Mouse (Mus musculus) E14TG2a.4 (cell line): ENCODE measurements around the gene Gm42715.

Experiments
- H3K27me3 ChIP-seq: 2 replicates; pipeline ENCODE4 v1.6.1; 2014; ENCODE audit warnings: low read length, control low read depth; ENCODE audit not compliant: insufficient read depth
- H3K36me3 ChIP-seq: 2 replicates; pipeline ENCODE4 v1.6.1; 2014; ENCODE audit warnings: low read length, control low read depth; ENCODE audit not compliant: insufficient read depth
- H3K4me1 ChIP-seq: replicated peaks from 2 replicates; pipeline ENCODE4 v1.6.1; 2014; ENCODE audit warnings: low read depth, low read length, control low read depth
- H3K4me3 ChIP-seq: replicated peaks from 2 replicates; pipeline ENCODE4 v1.5.1; 2014; ENCODE audit warnings: mild to moderate bottlenecking, low read length
- H3K9me3 ChIP-seq: 2 replicates; pipeline ENCODE4 v1.6.1; 2014; ENCODE audit warnings: low read length, control low read depth
- CTCF ChIP-seq: conservative IDR thresholded peaks from 2 replicates; pipeline ENCODE4 v1.5.1; 2014; ENCODE audit warnings: low read length
- NANOG ChIP-seq: IDR thresholded peaks from 2 replicates; pipeline ENCODE4 v1.6.1; 2014; ENCODE audit warnings: borderline replicate concordance, low read length, mixed read lengths
- POU5F1 ChIP-seq: IDR thresholded peaks from 2 replicates; pipeline ENCODE4 v1.6.1; 2014; ENCODE audit warnings: low read length, borderline replicate concordance

Gene Gm42715

GRCm38 (mm10) chr7:127519284-127519683 is at the start of gene Gm42715:
TSS of gene Gm42715 (plus strand) at chr7:127519584.
- Histone ChIP-seq H3K27me3 (no peaks in the 10 kb centered on the region), H3K4me1 (peaks cover 37% of the 10 kb centered on the region), H3K9me3 (no peaks in the 10 kb centered on the region), H3K36me3 (peaks cover 99% of the 10 kb centered on the region), H3K4me3 (no peak within 1 kb of the TSS)
- TF ChIP-seq POU5F1 (no peak), CTCF (no peak)

DNA sequence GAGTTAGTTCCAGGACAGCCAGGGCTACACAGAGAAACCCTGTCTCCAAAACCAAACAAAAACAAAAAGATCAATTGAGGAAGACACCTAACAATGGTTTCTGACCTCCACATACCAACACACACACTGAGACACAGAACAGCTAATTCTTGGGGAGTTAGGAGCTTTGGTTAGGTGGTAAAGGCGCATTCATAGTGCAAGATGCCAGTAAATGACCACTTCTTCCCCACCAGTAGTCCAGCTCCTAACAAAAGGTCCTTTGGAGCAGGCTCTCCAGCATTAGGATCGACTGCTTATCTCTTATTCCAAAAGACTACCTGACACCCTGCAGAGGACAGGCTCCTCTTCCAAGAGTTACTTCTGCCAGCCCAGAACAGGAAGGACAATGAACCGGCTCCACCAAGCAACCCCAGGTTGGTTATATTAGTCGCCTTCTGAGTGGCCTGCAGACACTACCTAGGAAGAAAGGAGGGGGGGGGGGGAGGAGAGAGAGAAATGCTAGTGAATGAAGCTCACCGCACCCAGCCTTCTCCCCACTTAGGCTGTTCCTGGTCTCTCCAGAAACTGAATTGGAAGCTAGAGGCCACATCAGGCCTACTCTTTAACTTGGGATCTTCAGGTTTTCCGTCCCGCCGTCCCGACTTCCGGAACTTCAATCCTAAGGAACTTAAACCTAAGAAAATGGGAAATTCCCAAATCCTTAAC is 49.2 kb upstream of the Gm42715 start:
- Histone ChIP-seq H3K36me3 (peaks cover 41% of the 10 kb centered on the region), H3K4me3 (peak overlapping the region; percentile 95), H3K4me1 (peaks cover 38% of the 10 kb centered on the region), H3K27me3 (no peaks in the 10 kb centered on the region), H3K9me3 (peaks cover 53% of the 10 kb centered on the region)
- TF ChIP-seq POU5F1 (no peak), NANOG (no peak), CTCF (no peak)

DNA sequence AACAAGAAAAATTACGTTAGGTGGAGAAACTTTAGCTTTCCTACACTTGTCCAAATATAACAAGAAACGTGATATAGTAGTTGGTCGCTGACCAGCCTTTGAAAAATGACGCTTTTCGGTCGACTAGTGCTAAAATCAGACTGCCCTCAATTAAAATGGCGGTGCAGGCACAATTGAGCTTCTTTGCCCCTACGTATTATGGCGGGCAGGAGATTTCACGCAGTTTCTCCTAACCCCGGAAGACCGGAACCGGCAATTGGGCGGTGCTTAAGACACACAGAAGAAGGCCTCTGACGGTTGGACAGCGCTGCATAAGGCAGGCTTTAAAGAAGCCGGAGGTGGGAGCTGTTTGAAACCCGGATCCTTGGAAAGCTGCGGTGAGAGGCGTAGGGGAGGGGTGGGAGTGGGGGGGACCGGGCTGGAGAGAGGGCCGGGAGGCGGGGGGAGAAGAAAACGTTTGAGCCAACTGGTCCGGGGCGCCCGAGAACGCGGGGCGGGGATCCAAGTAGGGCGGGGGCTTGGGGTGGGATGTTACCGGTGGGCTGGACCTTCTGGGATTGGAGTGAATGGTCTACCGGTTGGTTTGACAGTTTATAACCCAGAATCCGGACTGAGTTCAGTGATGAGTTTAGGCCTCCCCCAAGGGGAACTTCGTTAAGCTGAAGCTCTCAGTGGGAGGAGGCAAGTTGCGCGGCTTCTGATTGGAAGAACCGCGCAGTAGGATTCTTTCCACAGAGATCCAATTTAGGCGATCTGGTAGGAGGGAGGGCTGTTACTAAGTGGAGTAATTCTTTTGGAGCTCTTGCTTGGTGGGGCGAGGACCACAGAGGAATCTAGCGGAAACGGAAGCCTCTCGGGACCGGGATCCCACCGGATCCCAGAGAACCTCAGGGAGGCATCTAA is 48.4 kb upstream of the Gm42715 start:
- Histone ChIP-seq H3K4me3 (peak overlapping the region; percentile 95), H3K9me3 (peaks cover 44% of the 10 kb centered on the region), H3K36me3 (peaks cover 46% of the 10 kb centered on the region), H3K4me1 (peaks cover 45% of the 10 kb centered on the region), H3K27me3 (no peaks in the 10 kb centered on the region)
- TF ChIP-seq CTCF = no peak
- TF ChIP-seq NANOG = no peak
- no peak for TF ChIP-seq POU5F1

DNA sequence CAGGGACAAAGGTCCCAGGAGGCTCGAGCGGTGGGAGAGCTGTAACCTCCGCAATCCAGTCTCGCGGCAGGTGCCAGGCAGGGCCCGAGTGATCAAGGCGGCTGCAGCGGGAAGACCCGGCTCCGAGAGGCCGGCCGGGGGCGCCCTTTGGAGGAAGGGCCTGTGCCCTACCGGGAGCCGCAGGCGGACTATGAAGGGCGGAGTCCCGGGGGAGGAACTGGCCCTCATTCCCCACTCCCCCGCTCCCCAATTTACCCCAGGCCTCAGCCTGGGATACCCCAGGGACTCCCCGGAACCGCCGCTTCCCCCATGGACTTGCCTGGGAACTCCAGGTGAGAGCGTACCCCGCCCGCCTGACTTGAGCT is 47.8 kb upstream of the Gm42715 start:
- peaks cover 51% of the 10 kb centered on the region for H3K4me1 ChIP-seq
- H3K36me3 ChIP-seq = peaks cover 48% of the 10 kb centered on the region
- H3K4me3 ChIP-seq = peak overlapping the region; percentile 95
- no peaks in the 10 kb centered on the region for H3K27me3 ChIP-seq
- TF ChIP-seq NANOG = no peak
- no peak for TF ChIP-seq POU5F1
- no peak for TF ChIP-seq CTCF
- peaks cover 38% of the 10 kb centered on the region for H3K9me3 ChIP-seq

DNA sequence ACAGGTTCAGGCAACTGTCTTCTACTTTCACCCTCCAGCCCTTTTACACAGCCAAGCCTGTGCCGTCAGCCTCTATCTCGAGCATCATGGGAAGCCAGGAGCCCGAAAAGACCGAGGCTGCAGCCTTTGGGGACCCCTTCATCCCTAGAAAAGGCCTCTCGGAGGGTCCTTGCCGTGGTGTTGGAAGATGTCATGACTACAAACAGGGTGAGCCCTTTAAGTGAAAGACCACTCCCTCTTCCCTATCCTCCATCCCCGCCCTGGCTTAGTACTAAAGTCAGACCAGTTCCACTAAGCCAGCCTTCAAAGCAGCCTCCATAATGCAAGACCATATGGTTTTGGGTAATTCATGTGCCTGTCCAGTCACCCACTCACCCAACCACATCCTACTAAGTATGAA is 47.3 kb upstream of the Gm42715 start:
- H3K27me3 ChIP-seq = no peaks in the 10 kb centered on the region
- peak overlapping the region; percentile 95 for H3K4me3 ChIP-seq
- no peak for TF ChIP-seq NANOG
- no peak for TF ChIP-seq CTCF
- no peak for TF ChIP-seq POU5F1
- H3K4me1 ChIP-seq = peaks cover 55% of the 10 kb centered on the region
- H3K9me3 ChIP-seq = peaks cover 34% of the 10 kb centered on the region
- H3K36me3 ChIP-seq = peaks cover 49% of the 10 kb centered on the region

DNA sequence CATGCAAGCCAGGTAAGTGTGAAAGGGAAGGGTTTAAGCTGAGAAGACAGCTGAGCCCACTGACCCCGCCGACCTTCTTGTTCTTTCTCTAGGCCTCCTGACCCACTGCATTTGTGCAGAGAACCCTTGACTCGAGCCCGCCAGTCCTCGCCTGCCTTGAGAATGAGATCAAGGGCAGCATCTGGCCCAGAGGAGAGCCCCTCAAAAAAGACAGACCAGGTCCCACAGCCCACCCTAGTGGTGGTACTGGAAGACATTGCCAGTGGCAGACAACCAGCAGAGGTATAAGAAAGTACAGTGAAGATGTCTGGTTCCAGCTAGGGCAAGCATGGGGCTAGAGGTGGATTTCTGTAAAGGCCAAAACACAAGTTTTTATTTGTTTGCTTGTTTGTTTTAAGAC is 45.7 kb upstream of the Gm42715 start:
- no peaks in the 10 kb centered on the region for H3K27me3 ChIP-seq
- TF ChIP-seq CTCF (no peak; the same call in 1 of the 2 replicates), NANOG (no peak), POU5F1 (no peak)
- no peak overlapping the region for H3K4me3 ChIP-seq
- peaks cover 43% of the 10 kb centered on the region for H3K36me3 ChIP-seq
- peaks cover 59% of the 10 kb centered on the region for H3K4me1 ChIP-seq
- H3K9me3 ChIP-seq = peaks cover 17% of the 10 kb centered on the region

DNA sequence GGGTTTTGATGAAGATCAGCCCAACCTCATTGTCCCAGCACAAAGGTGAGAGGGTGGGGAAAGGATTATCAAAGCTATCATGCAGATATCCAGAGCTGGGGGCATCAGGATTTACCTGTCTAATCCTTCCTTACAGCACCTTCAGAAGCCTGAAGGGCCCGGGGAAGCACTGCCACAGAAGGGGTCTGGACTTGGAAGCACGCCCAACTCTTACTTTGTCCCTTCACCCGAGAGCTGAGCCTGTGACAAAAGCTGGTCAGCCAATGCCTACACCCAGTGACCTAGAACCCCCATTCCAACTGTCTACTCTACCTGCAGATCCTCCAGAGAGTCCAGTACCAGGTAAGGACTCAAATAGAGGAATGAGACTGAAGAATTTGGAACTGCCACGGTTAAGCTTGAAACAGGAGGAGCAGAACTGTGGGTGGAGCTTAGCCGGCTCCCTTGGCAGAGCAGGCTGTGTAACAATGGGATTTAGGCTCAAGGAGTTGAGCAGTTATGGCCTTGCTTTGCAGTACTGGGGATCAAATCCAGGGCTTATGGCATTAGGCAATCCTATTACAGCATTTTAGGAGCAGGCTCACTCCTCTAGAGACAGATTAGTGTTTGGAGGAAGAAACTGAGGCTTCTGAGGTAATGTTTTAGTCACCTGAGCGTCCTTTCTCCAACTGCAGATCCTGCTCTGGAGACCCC is 44.9 kb upstream of the Gm42715 start:
- no peak overlapping the region for H3K4me3 ChIP-seq
- no peaks in the 10 kb centered on the region for H3K27me3 ChIP-seq
- peaks cover 61% of the 10 kb centered on the region for H3K4me1 ChIP-seq
- H3K9me3 ChIP-seq = peaks cover 9% of the 10 kb centered on the region
- H3K36me3 ChIP-seq = peaks cover 38% of the 10 kb centered on the region
- no peak for TF ChIP-seq POU5F1
- no peak for TF ChIP-seq CTCF
- TF ChIP-seq NANOG = no peak

DNA sequence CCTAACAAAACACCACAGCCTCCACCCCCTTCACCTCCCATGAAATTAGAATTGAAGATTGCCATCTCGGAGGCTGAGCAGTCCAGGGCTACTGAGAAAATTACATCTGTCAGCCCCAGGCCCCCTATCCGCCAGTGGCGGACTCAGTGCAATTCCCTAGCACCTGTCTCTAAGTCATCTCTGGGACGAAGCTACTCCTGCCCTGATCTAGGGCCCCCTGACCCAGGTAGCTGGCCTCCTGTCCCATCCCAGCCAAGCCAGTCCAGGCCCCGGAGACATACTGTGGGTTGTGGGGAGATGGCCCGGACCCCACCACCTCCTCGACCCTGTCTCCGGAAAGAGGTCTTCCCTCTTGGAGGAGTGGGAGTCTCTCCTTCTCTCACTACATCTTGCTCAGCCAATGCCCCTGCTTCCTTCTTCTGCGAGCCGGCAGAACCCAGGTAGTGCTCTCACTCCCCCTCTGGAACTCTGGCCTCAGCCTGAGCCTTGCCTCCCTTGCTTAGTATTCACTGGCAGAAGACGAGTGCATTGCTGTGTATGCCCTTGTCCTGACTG is 44.1 kb upstream of the Gm42715 start:
- no peak overlapping the region for H3K4me3 ChIP-seq
- peaks cover 2% of the 10 kb centered on the region for H3K9me3 ChIP-seq
- H3K4me1 ChIP-seq = peaks cover 64% of the 10 kb centered on the region
- H3K27me3 ChIP-seq = no peaks in the 10 kb centered on the region
- H3K36me3 ChIP-seq = peaks cover 43% of the 10 kb centered on the region
- no peak for TF ChIP-seq NANOG
- no peak for TF ChIP-seq CTCF
- TF ChIP-seq POU5F1 = no peak
